Mouse (Mus musculus) neural tube, embryonic 14.5 days (tissue): Measurements from ENCODE around the gene Lbp. TPM values are rescaled to one million over a fixed set of nuclear protein-coding genes. Genes with fewer than 3 reads are reported as not detected.
A peak's percentile ranks its signal among the peaks of the same experiment; 100 is the strongest.

Experiments
- ATAC-seq: fragments of 200-750 bp; cut with Nextera tagmentation; 2 replicates; pipeline ENCODE4 v1.8.0; 2017; ENCODE audit warnings: low read depth, mild to moderate bottlenecking, moderate TSS enrichment, moderate library complexity
- H3K27ac ChIP-seq: fragments of 300-500 bp; sonication (generic); 2 replicates; pipeline ENCODE4 v1.5.1; 2014; ENCODE audit warnings: low read depth, mild to moderate bottlenecking, control low read depth, low read length, moderate library complexity, mixed read lengths
- H3K27me3 ChIP-seq: fragments of 300-500 bp; sonication (generic); 2 replicates; pipeline ENCODE4 v1.6.1; 2014; ENCODE audit warnings: low read length; ENCODE audit not compliant: control insufficient read depth, insufficient read depth
- H3K36me3 ChIP-seq: fragments of 300-500 bp; sonication (generic); 2 replicates; pipeline ENCODE4 v1.6.1; 2014; ENCODE audit warnings: low read length, mixed read lengths; ENCODE audit not compliant: control insufficient read depth, insufficient read depth
- H3K4me1 ChIP-seq: fragments of 300-500 bp; sonication (generic); 2 replicates; pipeline ENCODE4 v1.6.1; 2014; ENCODE audit warnings: low read length; ENCODE audit not compliant: control insufficient read depth, insufficient read depth
- H3K4me2 ChIP-seq: fragments of 300-500 bp; sonication (generic); 2 replicates; pipeline ENCODE4 v1.6.1; 2014; ENCODE audit warnings: mild to moderate bottlenecking, low read depth, low read length, control low read depth
- H3K4me3 ChIP-seq: fragments of 300-500 bp; sonication (generic); 2 replicates; pipeline ENCODE4 v1.5.1; 2014; ENCODE audit warnings: low read depth, low read length, control low read depth, mixed read lengths
- H3K9ac ChIP-seq: fragments of 300-500 bp; sonication (generic); replicated peaks from 2 replicates; pipeline ENCODE4 v1.6.1; 2014; ENCODE audit warnings: low read depth, mild to moderate bottlenecking, control low read depth, low read length, mixed read lengths
- H3K9me3 ChIP-seq: fragments of 300-500 bp; sonication (generic); 2 replicates; pipeline ENCODE4 v1.6.1; 2016; ENCODE audit warnings: low read length; ENCODE audit not compliant: control insufficient read depth
- WGBS: fragments of 180-500 bp; shearing (Covaris S2); extraction: QIAGEN DNeasy Blood & Tissue Kit; methylation state at CpG from one replicate; pipeline ENCODE4 v1.1.7; 2014; 5-methylcytosine and 5-hydroxymethylcytosine counted together
- polyA plus RNA-seq: library from polyadenylated mRNA; unstranded; fragments of >200 nt; fragmentation: Nextera tagmentation; extraction: Ambion mirVana; gene quantifications from 2 replicates; pipeline ENCODE4 v1.2.1, GENCODE M21; 2014

The Lbp gene
- polyA plus RNA-seq, 1 experiment from 2014 or later, result 0.62 TPM

GRCm38 (mm10) chr2:158321596-158321995 lies 15.3 kb downstream of the Lbp start:
- no peaks in the 10 kb centered on the region for H3K9me3 ChIP-seq
- H3K4me3 ChIP-seq, result no peak overlapping the region
- H3K4me2 ChIP-seq, result no peak overlapping the region
- no peak for ATAC-seq
- 93% methylated on average over 6 of the region's 6 CpGs for WGBS
- H3K9ac ChIP-seq, result no peak overlapping the region
- no peaks in the 10 kb centered on the region for H3K27me3 ChIP-seq
- peaks cover 4% of the 10 kb centered on the region for H3K4me1 ChIP-seq
- no peaks in the 10 kb centered on the region for H3K36me3 ChIP-seq
- no peak overlapping the region for H3K27ac ChIP-seq

- no peaks in the 10 kb centered on the region for H3K27me3 ChIP-seq
- 80% methylated on average over 3 of the region's 3 CpGs for WGBS
- H3K4me1 ChIP-seq, result no peaks in the 10 kb centered on the region; the same call in 1 of the 2 replicates
- H3K4me2 ChIP-seq, result no peak overlapping the region
- ATAC-seq, result no peak
- H3K9ac ChIP-seq, result no peak overlapping the region
- no peaks in the 10 kb centered on the region for H3K9me3 ChIP-seq
- no peak overlapping the region for H3K27ac ChIP-seq
- no peak overlapping the region for H3K4me3 ChIP-seq
- H3K36me3 ChIP-seq, result no peaks in the 10 kb centered on the region
These were observed 16.6 kb downstream of the Lbp start for GRCm38 (mm10) chr2:158322845-158323244.

- WGBS, result 58% methylated on average over 10 of the region's 10 CpGs
- H3K4me1 ChIP-seq, result no peaks in the 10 kb centered on the region; the same call in 1 of the 2 replicates
- H3K4me3 ChIP-seq, result no peak overlapping the region
- peak; percentile 81; the same call in 1 of the 2 replicates for ATAC-seq
- H3K4me2 ChIP-seq, result no peak overlapping the region
- no peak overlapping the region for H3K27ac ChIP-seq
- no peaks in the 10 kb centered on the region for H3K36me3 ChIP-seq
- H3K27me3 ChIP-seq, result no peaks in the 10 kb centered on the region
- H3K9ac ChIP-seq, result no peak overlapping the region
- no peaks in the 10 kb centered on the region for H3K9me3 ChIP-seq
These were observed 18.4 kb downstream of the Lbp start for GRCm38 (mm10) chr2:158324531-158325190.

GRCm38 (mm10) chr2:158325609-158326008 lies 19.3 kb downstream of the Lbp start:
- Histone ChIP-seq H3K27me3 (no peaks in the 10 kb centered on the region), H3K4me2 (no peak overlapping the region)

GRCm38 (mm10) chr2:158334356-158334755 lies 28.1 kb downstream of the Lbp start:
- peaks cover 3% of the 10 kb centered on the region; the same call in 1 of the 2 replicates for H3K4me1 ChIP-seq
- no peaks in the 10 kb centered on the region for H3K9me3 ChIP-seq
- H3K9ac ChIP-seq, result no peak overlapping the region
- no peak overlapping the region for H3K4me3 ChIP-seq
- no peaks in the 10 kb centered on the region for H3K27me3 ChIP-seq
- no peak for ATAC-seq
- no peaks in the 10 kb centered on the region for H3K36me3 ChIP-seq
- no peak overlapping the region for H3K4me2 ChIP-seq
- H3K27ac ChIP-seq, result no peak overlapping the region
- WGBS, result 93% methylated on average over 13 of the region's 13 CpGs

More at GRCm38 (mm10) chr2:158325609-158326008, 19.3 kb downstream of the Lbp start:
- H3K9me3 ChIP-seq, result no peaks in the 10 kb centered on the region
- no peaks in the 10 kb centered on the region for H3K36me3 ChIP-seq
- ATAC-seq, result peak; percentile 53; the same call in 1 of the 2 replicates
- H3K4me3 ChIP-seq, result no peak overlapping the region
- whole genome bisulfite sequencing, result 36% methylated on average over 8 of the region's 8 CpGs
- H3K27ac ChIP-seq, result no peak overlapping the region
- no peak overlapping the region for H3K9ac ChIP-seq
- H3K4me1 ChIP-seq, result no peaks in the 10 kb centered on the region; the same call in 1 of the 2 replicates

- WGBS, result 29% methylated on average over 10 of the region's 10 CpGs
- no peak overlapping the region for H3K27ac ChIP-seq
- no peak overlapping the region for H3K4me2 ChIP-seq
- H3K9me3 ChIP-seq, result no peaks in the 10 kb centered on the region
- no peak overlapping the region for H3K4me3 ChIP-seq
- H3K9ac ChIP-seq, result no peak overlapping the region
- peak; percentile 68; the same call in 1 of the 2 replicates for ATAC-seq
- H3K4me1 ChIP-seq, result peaks cover 3% of the 10 kb centered on the region; the same call in 1 of the 2 replicates
- H3K36me3 ChIP-seq, result no peaks in the 10 kb centered on the region
- H3K27me3 ChIP-seq, result no peaks in the 10 kb centered on the region
These were observed 31.4 kb downstream of the Lbp start for GRCm38 (mm10) chr2:158337698-158338097.

- H3K27me3 ChIP-seq, result no peaks in the 10 kb centered on the region
- 36% methylated on average over 11 of the region's 11 CpGs for WGBS
- no peak overlapping the region for H3K4me3 ChIP-seq
- no peak overlapping the region for H3K4me2 ChIP-seq
- H3K9ac ChIP-seq, result no peak overlapping the region
- H3K9me3 ChIP-seq, result no peaks in the 10 kb centered on the region
- peaks cover 3% of the 10 kb centered on the region; the same call in 1 of the 2 replicates for H3K4me1 ChIP-seq
- ATAC-seq, result no peak
- no peaks in the 10 kb centered on the region for H3K36me3 ChIP-seq
- H3K27ac ChIP-seq, result no peak overlapping the region
These were observed 33.8 kb downstream of the Lbp start for GRCm38 (mm10) chr2:158339948-158340564.

GRCm38 (mm10) chr2:158341324-158341723 lies 35.0 kb downstream of the Lbp start:
- H3K9me3 ChIP-seq, result no peaks in the 10 kb centered on the region
- H3K27me3 ChIP-seq, result no peaks in the 10 kb centered on the region
- H3K4me3 ChIP-seq, result no peak overlapping the region
- H3K36me3 ChIP-seq, result no peaks in the 10 kb centered on the region
- no peak overlapping the region for H3K9ac ChIP-seq
- peaks cover 3% of the 10 kb centered on the region; the same call in 1 of the 2 replicates for H3K4me1 ChIP-seq
- no peak overlapping the region for H3K27ac ChIP-seq
- WGBS, result 77% methylated on average over 2 of the region's 2 CpGs
- no peak overlapping the region for H3K4me2 ChIP-seq
- no peak for ATAC-seq

- Histone ChIP-seq H3K4me2 (no peak overlapping the region), H3K9me3 (no peaks in the 10 kb centered on the region), H3K36me3 (no peaks in the 10 kb centered on the region), H3K4me1 (no peaks in the 10 kb centered on the region), H3K4me3 (no peak overlapping the region), H3K27ac (peak overlapping the region; percentile 52; the same call in 1 of the 2 replicates), H3K27me3 (no peaks in the 10 kb centered on the region), H3K9ac (no peak overlapping the region)
- ATAC-seq, result peak; percentile 49
- WGBS, result 26% methylated on average over 5 of the region's 5 CpGs
These were observed 37.2 kb downstream of the Lbp start for GRCm38 (mm10) chr2:158343495-158343894.
